Mouse (Mus musculus): ENCODE measurements around the gene Arrdc4. TPM values are rescaled to one million over a fixed set of nuclear protein-coding genes. Genes with fewer than 3 reads are reported as not detected.

Gene Arrdc4
- polyA plus RNA-seq, 2 experiments: 16.2 to 28.0 TPM

- no peaks in the 10 kb centered on the region for H3K36me3 ChIP-seq (ENCODE audit: control insufficient read depth, insufficient read depth, low read length)
- H3K4me3 ChIP-seq (replicated peaks; ENCODE audit: low read length): no peak overlapping the region
- no peaks in the 10 kb centered on the region; the same call in 1 of the 2 replicates for H3K4me1 ChIP-seq (ENCODE audit: control insufficient read depth, insufficient read depth, low read length)
- H3K9ac ChIP-seq (ENCODE audit: low read depth, low read length, severe bottlenecking): no peak overlapping the region
- TF ChIP-seq POLR2A (IDR thresholded peaks at IDR 0.05; ENCODE audit: borderline replicate concordance, extremely low read depth, insufficient read depth, insufficient read length): no peak
- DNase-seq (ENCODE audit: low spot score) (no peak), ATAC-seq (ENCODE audit: low FRiP score, low read depth) (no peak)
- WGBS: 71% methylated on average over 3 of the region's 3 CpGs
- H3K27ac ChIP-seq (replicated peaks; ENCODE audit: low read depth, low read length): no peak overlapping the region
- H3K27me3 ChIP-seq (ENCODE audit: control insufficient read depth, insufficient read depth, low read length): no peaks in the 10 kb centered on the region
- H3K9me3 ChIP-seq (ENCODE audit: control insufficient read depth, low read length): no peaks in the 10 kb centered on the region
- no peak overlapping the region for H3K4me2 ChIP-seq (replicated peaks; ENCODE audit: low read depth, low read length, severe bottlenecking)
Observed at GRCm38 (mm10) chr7:68712425-68712824, 36.6 kb downstream of the Arrdc4 start.

GRCm38 (mm10) chr7:68709319-68709573, 39.8 kb downstream of the Arrdc4 start:
- no peak overlapping the region for H3K9ac ChIP-seq (ENCODE audit: low read depth, low read length, severe bottlenecking)
- H3K36me3 ChIP-seq (ENCODE audit: control insufficient read depth, insufficient read depth, low read length): no peaks in the 10 kb centered on the region
- no peak for TF ChIP-seq POLR2A (IDR thresholded peaks at IDR 0.05; ENCODE audit: borderline replicate concordance, extremely low read depth, insufficient read depth, insufficient read length)
- no peak for DNase-seq (ENCODE audit: low spot score)
- no peaks in the 10 kb centered on the region for H3K4me1 ChIP-seq (ENCODE audit: control insufficient read depth, insufficient read depth, low read length)
- ATAC-seq (ENCODE audit: low FRiP score, low read depth): no peak
- no peak overlapping the region for H3K4me3 ChIP-seq (replicated peaks; ENCODE audit: low read length)
- no peaks in the 10 kb centered on the region for H3K9me3 ChIP-seq (ENCODE audit: control insufficient read depth, low read length)
- no peak overlapping the region for H3K27ac ChIP-seq (replicated peaks; ENCODE audit: low read depth, low read length)
- 78% methylated on average over 1 of the region's 1 CpGs for WGBS
- no peak overlapping the region for H3K4me2 ChIP-seq (replicated peaks; ENCODE audit: low read depth, low read length, severe bottlenecking)
- no peaks in the 10 kb centered on the region for H3K27me3 ChIP-seq (ENCODE audit: control insufficient read depth, insufficient read depth, low read length)

DNA sequence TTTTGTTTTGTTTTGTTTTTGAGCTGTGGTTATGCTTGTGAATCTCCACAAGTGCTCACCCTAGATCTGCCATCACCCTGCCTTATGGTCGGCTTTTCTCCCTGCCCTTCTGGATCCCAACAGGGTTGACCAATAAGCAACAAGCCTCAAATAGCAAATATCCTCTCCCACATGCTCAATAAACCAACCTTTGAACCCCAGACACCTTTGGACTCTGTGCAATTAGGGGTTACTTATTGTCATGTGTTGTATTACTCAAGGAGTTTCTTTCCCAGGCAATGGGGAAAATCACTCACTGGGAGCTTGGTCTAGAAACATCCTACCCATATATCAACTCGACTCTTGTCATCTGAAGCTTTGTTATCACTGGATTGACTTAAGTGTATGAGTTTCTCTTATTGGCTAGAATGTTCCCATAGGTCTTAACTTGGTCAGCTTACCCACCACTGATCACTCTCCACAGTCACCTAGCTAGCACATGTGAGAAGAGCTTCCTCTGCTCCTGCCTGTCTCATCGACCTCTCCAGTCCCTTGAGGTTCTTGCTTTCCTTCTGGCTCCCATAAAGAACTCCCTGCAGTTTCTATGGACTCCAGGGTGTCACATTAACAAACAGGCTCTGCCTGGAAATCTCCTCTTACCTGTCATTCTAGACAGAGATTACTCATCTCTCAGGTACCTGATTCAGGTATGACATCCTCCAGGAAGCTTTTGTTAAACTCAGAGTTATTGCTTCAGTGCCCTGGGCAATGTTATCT, 40.3 kb downstream of the Arrdc4 start:
- H3K27ac ChIP-seq (replicated peaks; ENCODE audit: low read depth, low read length): no peak overlapping the region
- H3K4me1 ChIP-seq (ENCODE audit: control insufficient read depth, insufficient read depth, low read length): no peaks in the 10 kb centered on the region
- no peaks in the 10 kb centered on the region for H3K9me3 ChIP-seq (ENCODE audit: control insufficient read depth, low read length)
- WGBS: 67% methylated on average over 3 of the region's 3 CpGs
- H3K36me3 ChIP-seq (ENCODE audit: control insufficient read depth, insufficient read depth, low read length): no peaks in the 10 kb centered on the region
- no peak for TF ChIP-seq POLR2A (IDR thresholded peaks at IDR 0.05; ENCODE audit: borderline replicate concordance, extremely low read depth, insufficient read depth, insufficient read length)
- no peak overlapping the region for H3K9ac ChIP-seq (ENCODE audit: low read depth, low read length, severe bottlenecking)
- no peaks in the 10 kb centered on the region for H3K27me3 ChIP-seq (ENCODE audit: control insufficient read depth, insufficient read depth, low read length)
- no peak overlapping the region for H3K4me2 ChIP-seq (replicated peaks; ENCODE audit: low read depth, low read length, severe bottlenecking)
- H3K4me3 ChIP-seq (replicated peaks; ENCODE audit: low read length): no peak overlapping the region
- DNase-seq (ENCODE audit: low spot score): no peak
- ATAC-seq (ENCODE audit: low FRiP score, low read depth): no peak

- H3K9me3 ChIP-seq (ENCODE audit: control insufficient read depth, low read length): no peaks in the 10 kb centered on the region
- no peak for DNase-seq (ENCODE audit: low spot score)
- no peak overlapping the region for H3K9ac ChIP-seq (ENCODE audit: low read depth, low read length, severe bottlenecking)
- 89% methylated on average over 7 of the region's 7 CpGs for WGBS
- no peak for ATAC-seq (ENCODE audit: low FRiP score, low read depth)
- H3K27ac ChIP-seq (replicated peaks; ENCODE audit: low read depth, low read length): no peak overlapping the region
- H3K4me1 ChIP-seq (ENCODE audit: control insufficient read depth, insufficient read depth, low read length): no peaks in the 10 kb centered on the region
- no peak overlapping the region for H3K4me2 ChIP-seq (replicated peaks; ENCODE audit: low read depth, low read length, severe bottlenecking)
- TF ChIP-seq POLR2A (IDR thresholded peaks at IDR 0.05; ENCODE audit: borderline replicate concordance, extremely low read depth, insufficient read depth, insufficient read length): no peak
- no peaks in the 10 kb centered on the region for H3K36me3 ChIP-seq (ENCODE audit: control insufficient read depth, insufficient read depth, low read length)
- no peaks in the 10 kb centered on the region for H3K27me3 ChIP-seq (ENCODE audit: control insufficient read depth, insufficient read depth, low read length)
- no peak overlapping the region for H3K4me3 ChIP-seq (replicated peaks; ENCODE audit: low read length)
Observed at GRCm38 (mm10) chr7:68705162-68705561, 43.9 kb downstream of the Arrdc4 start.

- Histone ChIP-seq H3K4me2 (replicated peaks; ENCODE audit: low read depth, low read length, severe bottlenecking) (no peak overlapping the region), H3K36me3 (ENCODE audit: control insufficient read depth, insufficient read depth, low read length) (no peaks in the 10 kb centered on the region), H3K4me3 (replicated peaks; ENCODE audit: low read length) (no peak overlapping the region), H3K27me3 (ENCODE audit: control insufficient read depth, insufficient read depth, low read length) (no peaks in the 10 kb centered on the region), H3K9me3 (ENCODE audit: control insufficient read depth, low read length) (no peaks in the 10 kb centered on the region), H3K27ac (replicated peaks; ENCODE audit: low read depth, low read length) (no peak overlapping the region), H3K4me1 (ENCODE audit: control insufficient read depth, insufficient read depth, low read length) (no peaks in the 10 kb centered on the region), H3K9ac (ENCODE audit: low read depth, low read length, severe bottlenecking) (no peak overlapping the region)
- ATAC-seq (ENCODE audit: low FRiP score, low read depth) (no peak), DNase-seq (ENCODE audit: low spot score) (no peak)
- no peak for TF ChIP-seq POLR2A (IDR thresholded peaks at IDR 0.05; ENCODE audit: borderline replicate concordance, extremely low read depth, insufficient read depth, insufficient read length)
- WGBS: 91% methylated on average over 3 of the region's 3 CpGs
Observed at GRCm38 (mm10) chr7:68697313-68697712, 51.7 kb downstream of the Arrdc4 start.

Data from limb, embryonic 14.5 days (tissue).